Mouse (Mus musculus) testis, adult 2 months (tissue): ENCODE results near the gene Chka.

Experiments
- CTCF ChIP-seq: fragments of 200-500 bp; IDR thresholded peaks from 2 replicates; pipeline ENCODE4 v1.5.1; 2012; ENCODE audit warnings: low read depth, mild to moderate bottlenecking, inconsistent platforms, low read length, moderate library complexity; ENCODE audit not compliant: control insufficient read depth, insufficient read depth, insufficient replicate concordance
- POLR2A ChIP-seq: fragments of 200-500 bp; IDR thresholded peaks from 2 replicates; pipeline ENCODE4 v1.6.1; 2012; ENCODE audit warnings: low read depth, mild to moderate bottlenecking, inconsistent platforms, low read length, moderate library complexity; ENCODE audit not compliant: control insufficient read depth

DNA sequence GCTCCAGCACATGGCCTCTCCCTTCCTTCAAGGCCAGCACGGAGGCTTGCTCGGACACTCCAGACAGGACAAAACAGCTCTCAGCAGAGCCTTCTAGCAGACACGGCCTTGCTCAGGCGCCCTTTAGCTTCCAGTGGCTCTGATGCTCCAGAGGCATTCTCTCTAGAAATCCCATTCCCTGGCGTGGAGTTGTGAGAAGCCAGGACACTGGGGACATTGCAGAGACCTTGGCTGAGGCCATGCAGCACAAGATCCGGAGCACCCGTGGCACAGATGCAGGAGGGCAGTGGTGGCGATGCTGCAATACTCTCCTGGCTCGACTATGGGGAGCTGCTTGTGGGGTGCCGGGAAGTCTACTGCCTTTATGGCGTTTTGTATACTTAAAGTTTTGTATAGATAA, 65.2 kb downstream of the Chka start:
- no peak for TF ChIP-seq CTCF
- no peak for TF ChIP-seq POLR2A
